Mouse (Mus musculus): Measurements from ENCODE around the gene Srp14.

GRCm38 (mm10) chr2:118491741-118492395 lies 12.4 kb upstream of the Srp14 start:
- TF ChIP-seq CTCF (conservative IDR thresholded peaks at IDR 0.05; ENCODE audit: low read length) (no peak), POU5F1 (IDR thresholded peaks at IDR 0.05; ENCODE audit: borderline replicate concordance, low read length) (no peak)

All from E14TG2a.4 (cell line).